Mouse (Mus musculus) ES-E14 (cell line): ENCODE data around the gene B4galt7. TPM values are rescaled to one million over a fixed set of nuclear protein-coding genes. Genes with fewer than 3 reads are reported as not detected.
"Not testable (repeated sequence)": the region's sequence is repeated elsewhere in the genome, so short reads cannot be mapped to it uniquely, and the experiment has no call there.

Source experiments
- DNase-seq: peaks from one replicate; pipeline ENCODE4 v3.0.0-alpha.2; 2013; ENCODE audit warnings: low read depth, low spot score
- H3K27ac ChIP-seq: 2 replicates; pipeline ENCODE4 v1.5.1; 2012; ENCODE audit warnings: low read depth, mild to moderate bottlenecking, low read length, moderate library complexity, mixed read lengths; ENCODE audit not compliant: poor library complexity, insufficient read depth, severe bottlenecking
- H3K36me3 ChIP-seq: 2 replicates; pipeline ENCODE4 v1.6.1; 2012; ENCODE audit warnings: mild to moderate bottlenecking, low read length, moderate library complexity, mixed read lengths; ENCODE audit not compliant: control insufficient read depth, poor library complexity, insufficient read depth, severe bottlenecking
- H3K4me1 ChIP-seq, 2 experiments: fragments of 150-350 bp in 1 of 2; sonication (generic) in 1 of 2; 2 replicates each; pipeline ENCODE4 v1.6.1; 2012; ENCODE audit warnings: low read length in 2 of 2, mild to moderate bottlenecking in 1 of 2, mixed read lengths in 1 of 2; ENCODE audit not compliant: control insufficient read depth in 2 of 2, insufficient read depth in 2 of 2, poor library complexity in 1 of 2
- H3K4me3 ChIP-seq, 2 experiments: fragments of 150-350 bp in 1 of 2; sonication (generic) in 1 of 2; 2 replicates each; pipeline ENCODE4 v1.5.1; 2012; ENCODE audit warnings: low read length in 2 of 2, low read depth in 1 of 2, mild to moderate bottlenecking in 1 of 2, mixed read lengths in 1 of 2; ENCODE audit not compliant: insufficient read depth in 1 of 2, poor library complexity in 1 of 2, severe bottlenecking in 1 of 2
- H3K9ac ChIP-seq: 2 replicates; pipeline ENCODE4 v1.6.1; 2012; ENCODE audit warnings: low read depth, mild to moderate bottlenecking, low read length, mixed read lengths; ENCODE audit not compliant: poor library complexity, insufficient read depth, severe bottlenecking
- H3K9me3 ChIP-seq: fragments of 150-350 bp; sonication (generic); 2 replicates; pipeline ENCODE4 v1.6.1; 2012; ENCODE audit warnings: low read depth, mild to moderate bottlenecking, low read length; ENCODE audit not compliant: control insufficient read depth, insufficient read depth
- CHD2 ChIP-seq: IDR thresholded peaks from 2 replicates; pipeline ENCODE4 v1.6.1; 2014; ENCODE audit warnings: mild to moderate bottlenecking, low read depth, low read length, inconsistent platforms
- HCFC1 ChIP-seq: IDR thresholded peaks from 2 replicates; pipeline ENCODE4 v1.6.1; 2012; ENCODE audit warnings: low read length, inconsistent platforms, borderline replicate concordance; ENCODE audit not compliant: insufficient read depth
- MAFK ChIP-seq: IDR thresholded peaks from 2 replicates; pipeline ENCODE4 v1.6.1; 2014; ENCODE audit warnings: mild to moderate bottlenecking, low read depth, low read length, inconsistent platforms; ENCODE audit not compliant: insufficient read depth
- ZC3H11A ChIP-seq: IDR thresholded peaks from 2 replicates; pipeline ENCODE4 v1.6.1; 2012; ENCODE audit warnings: low read depth, mild to moderate bottlenecking, inconsistent platforms, low read length, borderline replicate concordance
- ZNF384 ChIP-seq: IDR thresholded peaks from 2 replicates; pipeline ENCODE4 v1.6.1; 2012; ENCODE audit warnings: low read depth, low read length, inconsistent platforms
- in situ Hi-C, 2 experiments: fragments of 600-800 bp; cut with MboI; formaldehyde crosslinking; loops; one replicate each; pipeline ENCODE4 v1.15.1; 2025; ENCODE audit warnings: low sequenced_read_pairs in 2 of 2, inconsistent platforms in 1 of 2; ENCODE audit not compliant: unreplicated experiment in 2 of 2
- total RNA-seq: library from RNA; depleted of rRNA; stranded (reverse); fragments of 300-350 nt; gene quantifications from 2 replicates; pipeline ENCODE4 v1.2.3, GENCODE M21; 2012

Gene B4galt7
- total RNA-seq, 1 experiment, result 21.0 TPM

DNA sequence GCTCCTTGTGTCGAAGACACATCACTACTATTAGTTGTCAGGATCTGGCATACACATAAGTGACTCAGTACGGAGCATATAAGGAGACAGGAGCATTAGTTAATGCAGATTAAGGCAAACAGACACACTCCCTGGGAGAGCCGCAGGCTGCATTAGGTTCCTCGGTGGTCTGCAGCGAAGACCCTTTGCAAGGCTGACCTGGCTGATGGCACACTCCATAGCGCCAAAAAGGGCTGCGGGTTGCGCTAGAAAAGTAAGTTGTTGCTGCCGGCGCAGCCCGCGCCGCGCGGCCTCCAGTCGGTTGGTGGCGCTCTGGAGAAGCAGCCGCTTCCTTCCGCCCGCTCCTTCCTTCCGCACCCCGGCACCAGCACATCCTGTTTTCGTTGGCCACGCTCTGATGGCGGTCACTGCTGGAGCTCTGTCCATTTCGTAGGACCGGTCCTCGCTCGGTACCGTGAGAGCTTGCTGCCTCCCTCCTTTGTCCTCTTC is 35.0 kb downstream of the B4galt7 start, which contains the start of gene Ddx46:
TSS of gene Ddx46 (plus strand) at position 389 of the 489 bp plus-strand sequence.
- peaks cover 9% of the 10 kb centered on the region for H3K36me3 ChIP-seq
- TF ChIP-seq ZNF384, result no peak
- TF ChIP-seq CHD2, result no peak
- no peak for TF ChIP-seq ZC3H11A
- TF ChIP-seq MAFK, result no peak
- TF ChIP-seq HCFC1, result peak; percentile 82

DNA sequence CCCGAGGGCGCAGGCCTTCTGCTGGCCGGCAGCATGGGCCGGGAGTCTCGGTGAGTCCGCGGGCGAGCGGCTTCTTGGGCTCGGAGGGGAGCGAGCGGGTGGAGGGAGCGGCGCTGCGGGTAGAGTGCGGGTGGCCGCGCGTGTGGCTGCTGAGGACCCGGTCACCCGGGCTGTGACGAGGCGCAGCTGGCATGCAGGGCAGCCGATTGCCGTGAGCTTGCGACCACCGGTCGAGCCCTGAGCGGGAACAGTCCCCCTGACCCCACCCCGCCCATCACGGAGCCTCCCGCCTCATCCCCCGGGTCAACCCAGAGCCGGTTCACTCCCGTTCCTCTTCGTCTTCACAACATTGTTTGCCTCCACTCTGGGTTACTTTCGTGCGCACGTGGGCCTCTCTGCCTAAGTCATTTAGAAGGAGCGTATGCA is 35.5 kb downstream of the B4galt7 start:
- in situ Hi-C loops, result no loop called here
- peak overlapping the region; percentile 20; the same call in 1 of the 2 replicates for H3K27ac ChIP-seq
- peak overlapping the region; percentile 97 for H3K9ac ChIP-seq
- H3K36me3 ChIP-seq, result peaks cover 11% of the 10 kb centered on the region
- DNase-seq, result no peak
- H3K4me3 ChIP-seq, result peak overlapping the region; percentile 89 to 100
- peaks cover 2% of the 10 kb centered on the region in 2 experiments; a peak in 1 of 4 replicates for H3K4me1 ChIP-seq
- TF ChIP-seq HCFC1 (no peak; the same call in 1 of the 2 replicates), CHD2 (no peak), ZC3H11A (no peak), MAFK (no peak), ZNF384 (no peak)
- H3K9me3 ChIP-seq, result no peaks in the 10 kb centered on the region

More for the DNA sequence above, 35.0 kb downstream of the B4galt7 start, which contains the start of gene Ddx46:
- DNase-seq, result peak; percentile 74
- Histone ChIP-seq H3K4me3 (peak within 1 kb of the TSS; percentile 89 to 100), H3K27ac (peak within 1 kb of the TSS; percentile 20; the same call in 1 of the 2 replicates), H3K9me3 (no peaks in the 10 kb centered on the region), H3K4me1 (peaks cover 2% of the 10 kb centered on the region in 2 experiments; a peak in 1 of 4 replicates), H3K9ac (peak within 1 kb of the TSS; percentile 97)
- in situ Hi-C loops, result no loop called here

DNA sequence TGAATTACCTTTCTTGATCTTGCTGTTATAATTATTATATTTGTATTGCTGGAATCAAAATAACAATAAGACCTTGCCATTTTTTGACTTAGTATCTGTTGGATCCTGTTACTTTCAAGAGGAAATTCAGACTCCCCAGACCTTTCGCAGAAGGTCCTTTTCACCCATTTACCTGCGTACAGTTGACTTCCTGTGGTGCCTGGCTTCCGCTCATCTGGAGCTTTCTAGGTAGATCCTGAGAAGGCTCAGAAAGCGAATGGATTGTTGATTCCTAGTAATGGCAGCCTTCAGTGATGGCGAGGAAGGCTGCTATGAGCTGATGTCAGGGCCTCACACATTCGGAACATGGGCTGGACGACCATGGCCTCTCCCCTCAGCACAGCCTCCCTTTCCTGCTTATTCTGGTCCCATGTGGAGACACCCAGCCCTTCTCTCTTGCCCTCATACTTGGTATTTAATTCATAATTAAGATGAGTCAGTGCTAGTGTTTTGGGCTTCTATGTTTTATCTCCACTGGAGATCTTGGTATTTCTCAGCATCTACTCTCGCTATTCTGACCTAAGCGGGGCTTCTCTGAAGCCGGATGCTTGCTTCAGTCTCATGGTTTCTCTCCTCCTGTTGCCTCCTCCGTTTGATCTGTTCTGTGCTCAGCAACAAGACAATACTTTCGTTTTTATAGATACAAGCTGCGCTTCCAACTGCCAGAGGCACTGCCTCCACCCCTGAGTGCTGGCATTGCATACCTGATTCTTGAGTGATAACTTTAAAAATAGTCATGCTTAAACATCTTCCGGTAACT is 36.7 kb downstream of the B4galt7 start:
- Histone ChIP-seq H3K9me3 (no peaks in the 10 kb centered on the region), H3K9ac (no peak overlapping the region), H3K4me3 (peak overlapping the region; percentile 16 to 100; a peak in 1 of 4 replicates), H3K4me1 (peaks cover 2 to 4% of the 10 kb centered on the region in 2 experiments; a peak in 2 of 4 replicates), H3K27ac (no peak overlapping the region), H3K36me3 (peaks cover 16% of the 10 kb centered on the region)
- DNase-seq, result no peak
- TF ChIP-seq HCFC1 (no peak), MAFK (no peak), CHD2 (no peak), ZNF384 (no peak), ZC3H11A (no peak)
- in situ Hi-C loops, result no loop called here

DNA sequence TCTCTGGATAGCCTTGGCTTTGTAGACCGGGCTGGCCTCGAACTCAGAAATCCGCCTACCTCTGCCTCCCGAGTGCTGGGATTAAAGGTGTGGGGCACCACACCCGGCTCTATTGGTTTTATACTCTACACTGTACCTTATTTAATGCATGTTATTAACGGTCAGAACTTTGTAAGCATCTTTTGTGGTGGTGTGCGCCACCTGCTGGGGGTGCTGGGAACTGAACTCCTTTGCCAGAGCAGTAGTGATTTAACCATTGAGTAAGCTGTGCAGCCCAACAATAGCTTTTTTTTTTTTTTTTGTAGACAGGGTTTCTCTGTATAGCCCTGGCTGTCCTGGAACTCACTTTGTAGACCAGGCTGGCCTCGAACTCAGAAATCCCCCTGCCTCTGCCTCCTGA is 40.8 kb downstream of the B4galt7 start:
- peaks cover 32% of the 10 kb centered on the region for H3K36me3 ChIP-seq
- in situ Hi-C loops, H3K9me3 ChIP-seq, H3K9ac ChIP-seq, H3K4me3 ChIP-seq, H3K4me1 ChIP-seq, H3K27ac ChIP-seq: not testable (repeated sequence)
- peak; percentile 85 for TF ChIP-seq ZNF384
- peak; percentile 62 for DNase-seq
